Mouse (Mus musculus): Measurements from ENCODE around the gene Fgfr4. TPM values are rescaled to one million over a fixed set of nuclear protein-coding genes. Genes with fewer than 3 reads are reported as not detected.

Fgfr4 gene
- polyA plus RNA-seq, 1 experiment, result 0.16 TPM

- TF ChIP-seq POLR2A (IDR thresholded peaks at IDR 0.05; ENCODE audit: borderline replicate concordance, insufficient read depth, low read length) (0 out of 2 replicates have a peak, but pooled peaks have one; percentile 11), CTCF (IDR thresholded peaks at IDR 0.05; ENCODE audit: borderline replicate concordance, insufficient read depth, low read depth, low read length) (no peak)
- H3K4me3 ChIP-seq (replicated peaks; ENCODE audit: insufficient read depth, low read depth, low read length), result peak overlapping the region; percentile 87
- peak; percentile 72 to 87 for DNase-seq
- H3K4me1 ChIP-seq (ENCODE audit: control insufficient read depth, insufficient read depth, low read length), result peaks cover 9% of the 10 kb centered on the region; the same call in 1 of the 2 replicates
- H3K27me3 ChIP-seq (ENCODE audit: control insufficient read depth, insufficient read depth, low read length), result no peaks in the 10 kb centered on the region
- WGBS, result under 1% methylated on average over 57 of the region's 58 CpGs
- peak overlapping the region; percentile 97 for H3K27ac ChIP-seq (ENCODE audit: insufficient read depth, low read length)
Measured at GRCm38 (mm10) chr13:55212361-55213137, 60.1 kb downstream of the Fgfr4 start.

GRCm38 (mm10) chr13:55213138-55213806, 60.8 kb downstream of the Fgfr4 start:
- Histone ChIP-seq H3K4me1 (ENCODE audit: control insufficient read depth, insufficient read depth, low read length) (peaks cover 13% of the 10 kb centered on the region; the same call in 1 of the 2 replicates), H3K4me3 (replicated peaks; ENCODE audit: insufficient read depth, low read depth, low read length) (peak overlapping the region; percentile 87), H3K27me3 (ENCODE audit: control insufficient read depth, insufficient read depth, low read length) (no peaks in the 10 kb centered on the region), H3K27ac (ENCODE audit: insufficient read depth, low read length) (peak overlapping the region; percentile 97)
- 49% methylated on average over 10 of the region's 10 CpGs for WGBS
- TF ChIP-seq POLR2A (IDR thresholded peaks at IDR 0.05; ENCODE audit: borderline replicate concordance, insufficient read depth, low read length), result no peak
- no peak for TF ChIP-seq CTCF (IDR thresholded peaks at IDR 0.05; ENCODE audit: borderline replicate concordance, insufficient read depth, low read depth, low read length)
- DNase-seq, result no peak

Other genes with a start within 250 kb of the Fgfr4 start
- 37.7 and 41.0 TPM in 2 replicates for gene Unc5a, start 203.2 kb upstream of the Fgfr4 start, polyA plus RNA-seq (2012; rRNA removed)
- gene Hk3, start 131.3 kb upstream of the Fgfr4 start, polyA plus RNA-seq (2012; rRNA removed), result 0.67 and 0.74 TPM in 2 replicates
- 24.0 and 24.8 TPM in 2 replicates for gene Uimc1, start 52.3 kb upstream of the Fgfr4 start, polyA plus RNA-seq (2012; rRNA removed)
- 48.5 and 52.5 TPM in 2 replicates for gene Zfp346, start 47.3 kb upstream of the Fgfr4 start, polyA plus RNA-seq (2012; rRNA removed)
- not detected in 2 replicates for gene Gm17617, start 19.1 kb upstream of the Fgfr4 start, polyA plus RNA-seq (2012; rRNA removed)
- 47.5 and 49.5 TPM in 2 replicates for gene Nsd1, start 57.1 kb downstream of the Fgfr4 start, polyA plus RNA-seq (2012; rRNA removed)
- gene Prelid1, start 167.9 kb downstream of the Fgfr4 start, polyA plus RNA-seq (2012; rRNA removed), result 186 and 191 TPM in 2 replicates
- gene Rab24, start 169.3 kb downstream of the Fgfr4 start, polyA plus RNA-seq (2012; rRNA removed), result 146 and 148 TPM in 2 replicates
- 0.17 and 0.38 TPM in 2 replicates for gene Mxd3, start 177.2 kb downstream of the Fgfr4 start, polyA plus RNA-seq (2012; rRNA removed)
- gene Lman2, start 210.1 kb downstream of the Fgfr4 start, polyA plus RNA-seq (2012; rRNA removed), result 65.1 and 66.7 TPM in 2 replicates
- gene Rgs14, start 217.1 kb downstream of the Fgfr4 start, polyA plus RNA-seq (2012; rRNA removed), result 0.30 and 0.46 TPM in 2 replicates
- not detected in 2 replicates for gene Slc34a1, start 245.5 kb downstream of the Fgfr4 start, polyA plus RNA-seq (2012; rRNA removed)

Measured in cerebellum, adult 2 months (tissue).